Mouse (Mus musculus) thymus, postnatal 10 days (tissue): ENCODE measurements at regions not wholly inside any gene's neighbourhood (a gene's known extent, or its start where the extent isn't known, plus 50 kb on each side); places are given as distances from the start of the nearest gene placed in this dataset.

Experiments
- DNase-seq, 2 experiments: peaks; one replicate each; pipeline ENCODE4 v3.0.0; 2021; ENCODE audit warnings: low spot score in 2 of 2

GRCm38 (mm10) chr17:62077604-62078003 is 803.5 kb downstream of the Efna5 start:
- no peak for DNase-seq

- no peak for DNase-seq
These were observed 816.2 kb downstream of the Efna5 start for GRCm38 (mm10) chr17:62064939-62065338.

GRCm38 (mm10) chr17:62058016-62058415 is 823.1 kb downstream of the Efna5 start:
- no peak for DNase-seq

DNA sequence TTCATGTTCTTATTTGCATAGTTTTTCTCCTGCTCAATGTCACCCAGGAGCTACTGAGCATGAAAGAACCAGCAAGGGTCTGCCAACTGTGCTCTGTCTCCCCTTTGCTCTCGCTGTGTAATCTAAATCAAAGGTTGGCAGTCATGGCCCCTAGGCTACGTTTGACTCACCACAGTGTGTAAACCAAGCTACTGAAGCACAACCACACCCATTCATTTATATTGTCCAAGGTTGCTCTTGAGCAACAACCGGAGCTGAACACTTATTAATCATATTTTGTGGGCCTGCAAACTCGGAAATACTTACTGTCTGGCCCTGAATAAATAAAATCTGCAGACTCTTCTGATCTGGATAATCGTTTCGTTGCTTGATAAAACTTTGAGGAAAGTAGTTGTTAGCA is 826.3 kb downstream of the Efna5 start:
- DNase-seq, result no peak

GRCm38 (mm10) chr17:62048989-62049388 is 832.1 kb downstream of the Efna5 start:
- no peak for DNase-seq

GRCm38 (mm10) chr17:62030614-62031013 is 850.5 kb downstream of the Efna5 start:
- no peak for DNase-seq
